Mouse (Mus musculus) embryonic stem cell, embryonic (primary cell): ENCODE measurements around the gene Ifng.
"Not testable (repeated sequence)": the region's sequence is repeated elsewhere in the genome, so short reads cannot be mapped to it uniquely, and the experiment has no call there.

Experiments used
- CTCF ChIA-PET, 4 experiments: fragments of 300-600 bp in 2 of 4; fragments of 350-600 bp in 2 of 4; sonication (Branson Sonifier 250); formaldehyde crosslinking; loops; one replicate each; lab custom pipeline; 2022; ENCODE audit warnings: inconsistent platforms in 2 of 4; lab: Charles Lee
- POLR2A ChIA-PET, 4 experiments: fragments of 300-600 bp in 2 of 4; fragments of 350-600 bp in 2 of 4; sonication (Branson Sonifier 250); formaldehyde crosslinking; loops; one replicate each; lab custom pipeline; 2022; ENCODE audit warnings: antibody characterized with exemption in 4 of 4, inconsistent platforms in 1 of 4; lab: Charles Lee

The Ifng gene

DNA sequence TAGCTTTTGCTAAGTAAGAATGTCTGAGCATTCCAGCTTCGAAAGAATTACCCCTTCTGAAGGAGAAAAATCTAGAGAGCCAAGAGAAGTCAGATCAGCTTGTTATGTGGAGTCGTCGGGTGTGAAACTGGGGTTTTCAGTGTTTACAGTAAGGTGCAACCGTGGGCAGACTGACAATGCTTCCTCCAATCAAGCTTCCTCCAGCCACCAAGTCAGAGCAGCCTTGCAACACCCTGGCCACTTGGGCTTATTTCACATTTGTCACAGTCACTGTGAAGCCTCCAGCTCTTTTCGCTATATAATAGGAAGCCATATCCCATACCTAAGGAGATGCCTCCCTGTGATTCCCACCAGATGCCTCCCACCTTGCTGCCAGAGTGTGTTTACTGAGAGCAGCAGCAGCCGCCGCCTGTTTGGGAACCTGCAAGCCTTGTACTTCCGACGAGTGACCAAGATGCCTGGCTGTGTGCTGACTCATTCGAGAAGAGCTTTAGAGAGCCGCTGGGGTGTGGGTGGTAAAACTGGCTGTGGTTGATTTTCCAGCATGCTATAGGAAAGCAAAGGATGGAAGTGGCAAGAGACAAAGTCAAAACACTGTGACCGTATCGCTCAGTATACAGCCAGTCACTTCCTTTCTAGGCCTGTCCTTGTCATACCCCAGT lies 29.6 kb downstream of the Ifng start:
- POLR2A ChIA-PET = interaction anchor here in 1 of 4 experiments (0.8 kb wide), 1 partner anchor 10 kb away, joined by 3 read pairs; no protein-coding TSS in a partner anchor
- CTCF ChIA-PET = no interaction called here

DNA sequence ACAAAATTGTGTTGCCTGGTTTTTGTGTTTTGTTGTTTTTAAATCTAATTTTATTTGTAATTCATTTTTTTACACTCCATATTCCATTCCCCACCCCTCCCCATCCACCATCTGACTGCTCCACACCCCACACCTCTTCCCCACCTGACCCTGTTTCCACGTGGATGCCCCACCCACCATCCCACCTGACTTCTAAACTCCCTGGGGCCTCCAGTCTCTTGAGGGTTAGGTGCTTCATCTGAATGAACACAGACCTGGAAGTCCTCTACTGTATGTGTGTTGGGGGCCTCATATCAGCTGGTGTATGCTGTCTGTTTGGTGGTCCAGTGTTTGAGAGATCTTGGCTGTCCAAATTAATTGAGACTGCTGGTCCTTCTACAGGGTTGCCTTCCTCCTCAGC lies 32.0 kb downstream of the Ifng start:
- CTCF ChIA-PET = not testable (repeated sequence)
- POLR2A ChIA-PET = interaction anchor here in 1 of 4 experiments (1.3 kb wide), 1 partner anchor 9 kb away, joined by 3 read pairs; no protein-coding TSS in a partner anchor

DNA sequence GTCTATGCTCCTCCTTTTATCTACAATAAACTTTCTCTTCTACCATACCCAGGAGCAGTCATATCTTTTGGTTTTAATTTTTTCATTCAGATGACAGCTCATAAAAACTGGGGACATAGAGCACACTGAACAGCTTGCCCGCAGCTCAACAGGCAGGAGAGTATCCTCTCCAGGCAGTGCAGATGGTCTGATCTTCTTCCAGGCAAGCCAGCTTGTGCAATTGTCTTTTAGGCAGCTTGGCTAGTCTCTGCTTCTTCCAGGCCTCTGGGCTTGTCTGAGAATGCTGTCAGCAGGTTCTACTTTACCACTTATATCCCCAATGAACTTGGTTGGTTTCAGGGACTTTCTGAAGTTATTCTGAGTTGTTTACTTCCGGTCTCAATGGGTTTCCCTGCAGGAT lies 35.9 kb downstream of the Ifng start:
- ChIA-PET CTCF (no interaction called here), POLR2A (no interaction called here)

DNA sequence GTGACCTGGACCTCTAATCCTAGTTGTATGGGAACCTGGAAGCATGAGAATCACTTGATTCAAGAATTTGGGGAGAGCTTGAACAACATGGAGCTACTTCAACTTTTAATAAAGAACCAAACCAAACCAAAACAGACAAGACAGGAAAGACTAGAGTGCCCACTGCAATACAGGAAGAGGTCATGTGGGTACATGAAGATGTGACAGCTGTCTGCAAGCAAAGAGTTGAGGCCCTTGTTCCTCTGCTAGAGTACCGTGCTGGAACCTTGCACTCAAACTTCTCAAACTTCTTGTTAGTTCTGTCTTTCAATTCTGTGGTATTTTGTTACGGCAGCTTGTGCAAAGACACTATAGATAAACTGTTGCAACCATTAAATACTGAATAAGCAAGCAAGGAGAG lies 36.5 kb downstream of the Ifng start:
- ChIA-PET CTCF (no interaction called here), POLR2A (interaction anchor here in 1 of 4 experiments (1.1 kb wide), 1 partner anchor 19 kb away, joined by 3 read pairs; no protein-coding TSS in a partner anchor)

DNA sequence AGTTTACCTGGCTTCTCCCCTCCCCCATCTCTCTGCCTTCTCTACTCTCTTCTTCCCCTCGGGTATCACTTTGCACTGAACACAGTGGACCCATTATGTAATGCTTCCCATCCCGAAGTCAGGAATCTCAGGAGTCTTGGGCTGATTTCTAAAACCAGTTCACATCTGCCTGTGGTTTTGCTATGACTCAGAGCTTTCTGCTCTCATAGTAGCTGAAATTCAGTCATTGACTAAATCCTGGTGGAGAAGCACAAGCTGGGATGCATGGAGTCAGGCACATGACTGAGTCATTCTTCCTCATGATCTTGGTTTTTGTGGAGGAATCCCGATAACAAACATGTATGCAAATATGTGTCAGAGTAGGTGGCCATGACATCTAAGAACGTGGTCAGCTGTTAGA lies 38.4 kb downstream of the Ifng start:
- POLR2A ChIA-PET = interaction anchor here in 1 of 4 experiments (1.0 kb wide), 1 partner anchor 17 kb away, joined by 3 read pairs; no protein-coding TSS in a partner anchor
- CTCF ChIA-PET = no interaction called here

DNA sequence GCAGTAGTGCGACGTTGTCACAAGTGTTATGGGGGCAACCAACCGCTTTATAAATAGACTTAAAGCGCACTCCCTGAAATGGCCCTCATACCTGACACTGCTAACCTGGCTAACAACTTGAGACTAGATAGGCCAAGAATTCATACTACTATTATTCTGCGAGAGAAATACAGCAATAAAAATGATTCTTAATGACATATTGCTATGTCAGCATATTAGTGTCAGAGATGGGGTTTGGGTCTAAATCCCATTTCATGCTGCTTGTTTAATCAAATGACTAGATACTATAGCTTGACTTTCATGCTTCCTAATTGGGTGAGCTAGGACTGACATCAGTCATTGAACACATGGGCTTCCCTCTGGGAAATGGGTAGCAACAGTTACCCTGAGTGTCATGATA lies 39.3 kb downstream of the Ifng start:
- ChIA-PET CTCF (no interaction called here), POLR2A (no interaction called here)

DNA sequence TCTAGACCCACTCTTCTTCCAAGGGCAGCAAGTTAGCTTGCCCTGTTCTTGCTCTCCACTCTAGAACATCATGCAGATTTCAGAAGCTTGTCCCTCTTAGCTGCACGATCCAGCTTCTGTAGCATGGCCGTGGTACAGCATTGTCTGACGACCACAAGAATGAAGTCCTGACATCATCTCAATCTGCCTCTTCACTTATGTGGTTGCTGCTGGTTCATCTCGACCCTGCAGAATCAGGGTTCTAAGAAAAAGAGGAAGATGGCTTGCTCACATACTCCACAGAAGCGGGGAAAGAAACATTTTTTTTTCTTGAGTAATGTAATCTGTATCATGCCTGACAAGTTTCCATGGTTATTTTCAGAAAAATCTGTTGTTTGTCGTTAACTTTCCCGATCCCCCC lies 39.9 kb downstream of the Ifng start:
- ChIA-PET CTCF (no interaction called here), POLR2A (no interaction called here)

DNA sequence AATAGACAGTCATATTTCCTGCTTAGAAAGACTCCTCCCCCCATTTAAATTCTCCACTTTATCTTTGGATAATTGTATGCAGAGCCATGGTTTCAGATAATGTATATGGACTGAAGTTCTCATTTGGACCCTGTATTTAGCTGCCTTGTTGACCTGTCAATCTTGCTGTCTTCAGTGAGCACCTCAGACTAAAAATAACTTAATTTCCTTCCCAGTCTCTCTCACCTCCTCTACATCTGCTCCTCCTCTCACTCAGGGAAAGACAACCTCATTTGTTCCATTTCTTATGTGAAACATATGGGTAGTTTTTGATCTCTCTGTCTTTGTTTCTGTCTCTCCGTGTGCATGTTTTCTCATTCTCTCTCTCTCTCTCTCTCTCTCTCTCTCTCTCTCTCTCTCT lies 53.3 kb downstream of the Ifng start:
- CTCF ChIA-PET = interaction anchor here in 1 of 4 experiments (0.6 kb wide), 1 partner anchor 338 kb away, joined by 3 read pairs; no protein-coding TSS in a partner anchor
- POLR2A ChIA-PET = no interaction called here

DNA sequence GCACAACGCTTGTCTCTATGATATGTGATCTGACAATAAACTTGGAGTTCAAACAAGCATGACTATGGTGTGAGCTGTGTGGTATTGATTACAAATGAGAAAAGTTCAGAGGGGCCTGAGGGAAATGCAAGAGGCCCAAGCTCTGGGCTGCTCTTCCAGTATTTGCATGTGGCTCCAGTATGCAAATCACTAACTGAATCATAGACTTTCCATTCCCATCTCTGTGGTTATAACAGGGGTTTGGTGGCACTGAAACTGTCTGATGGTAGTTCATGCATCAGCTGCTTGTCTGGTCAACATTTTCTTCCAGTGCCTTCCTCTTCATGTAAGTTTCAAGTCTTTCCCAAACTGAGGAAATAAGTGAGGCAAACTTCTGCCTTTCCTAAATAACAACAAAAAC lies 54.5 kb downstream of the Ifng start:
- ChIA-PET CTCF (no interaction called here), POLR2A (no interaction called here)
